Mouse (Mus musculus): Measurements from ENCODE around the gene Ms4a8a. TPM values are rescaled to one million over a fixed set of nuclear protein-coding genes. Genes with fewer than 3 reads are reported as not detected.

Gene Ms4a8a
- polyA plus RNA-seq, 1 experiment from 2014 or later, result 0.13 TPM

- Histone ChIP-seq H3K9me3 (ENCODE audit: low read length) (no peaks in the 10 kb centered on the region), H3K27me3 (ENCODE audit: insufficient read depth, low read length) (no peaks in the 10 kb centered on the region), H3K4me3 (ENCODE audit: low read depth, low read length) (0 out of 2 replicates have a peak overlapping the region, but pooled peaks have one; percentile 17), H3K27ac (ENCODE audit: low read depth) (no peak overlapping the region), H3K36me3 (replicated peaks; ENCODE audit: insufficient read depth, low read length) (no peaks in the 10 kb centered on the region), H3K4me1 (ENCODE audit: insufficient read depth) (peaks cover 7% of the 10 kb centered on the region), H3K4me2 (ENCODE audit: low read depth, low read length) (peak overlapping the region; percentile 63), H3K9ac (replicated peaks) (no peak overlapping the region)
- DNase-seq (no peak), ATAC-seq (peak; percentile 49)
- 22% methylated on average over 5 of the region's 5 CpGs for whole genome bisulfite sequencing (ENCODE audit: insufficient replicate concordance)
- TF ChIP-seq EP300 (IDR thresholded peaks at IDR 0.05; ENCODE audit: low read depth), result no peak
- no peak for TF ChIP-seq CTCF (IDR thresholded peaks at IDR 0.05; ENCODE audit: low read depth)
Observed at GRCm38 (mm10) chr19:11044671-11044995, 36.3 kb downstream of the Ms4a8a start.

GRCm38 (mm10) chr19:11037570-11037969, 43.3 kb downstream of the Ms4a8a start:
- no peak overlapping the region; the same call in 1 of the 2 replicates for H3K9ac ChIP-seq (replicated peaks)
- DNase-seq (no peak), ATAC-seq (peak; percentile 51)
- no peaks in the 10 kb centered on the region for H3K27me3 ChIP-seq (ENCODE audit: insufficient read depth, low read length)
- no peaks in the 10 kb centered on the region for H3K4me1 ChIP-seq (ENCODE audit: insufficient read depth)
- no peak overlapping the region for H3K4me3 ChIP-seq (ENCODE audit: low read depth, low read length)
- H3K4me2 ChIP-seq (ENCODE audit: low read depth, low read length), result peak overlapping the region; percentile 26; the same call in 1 of the 2 replicates
- peak overlapping the region; percentile 34 for H3K27ac ChIP-seq (ENCODE audit: low read depth)
- H3K9me3 ChIP-seq (ENCODE audit: low read length), result no peaks in the 10 kb centered on the region
- H3K36me3 ChIP-seq (replicated peaks; ENCODE audit: insufficient read depth, low read length), result no peaks in the 10 kb centered on the region
- no peak for TF ChIP-seq EP300 (IDR thresholded peaks at IDR 0.05; ENCODE audit: low read depth)

GRCm38 (mm10) chr19:11022382-11022781, 58.5 kb downstream of the Ms4a8a start:
- no peaks in the 10 kb centered on the region for H3K4me1 ChIP-seq (ENCODE audit: insufficient read depth)
- no peak overlapping the region for H3K4me2 ChIP-seq (ENCODE audit: low read depth, low read length)
- no peak overlapping the region for H3K27ac ChIP-seq (ENCODE audit: low read depth)
- no peaks in the 10 kb centered on the region for H3K36me3 ChIP-seq (replicated peaks; ENCODE audit: insufficient read depth, low read length)
- H3K9me3 ChIP-seq (ENCODE audit: low read length), result no peaks in the 10 kb centered on the region
- no peak overlapping the region for H3K4me3 ChIP-seq (ENCODE audit: low read depth, low read length)
- no peaks in the 10 kb centered on the region for H3K27me3 ChIP-seq (ENCODE audit: insufficient read depth, low read length)
- DNase-seq, result no peak
- H3K9ac ChIP-seq (replicated peaks), result no peak overlapping the region
- no peak for ATAC-seq
- no peak for TF ChIP-seq EP300 (IDR thresholded peaks at IDR 0.05; ENCODE audit: low read depth)
- no peak for TF ChIP-seq CTCF (IDR thresholded peaks at IDR 0.05; ENCODE audit: low read depth)

- no peaks in the 10 kb centered on the region for H3K27me3 ChIP-seq (ENCODE audit: insufficient read depth, low read length)
- H3K27ac ChIP-seq (ENCODE audit: low read depth), result no peak within 1 kb of the TSS
- 71% methylated on average over 3 of the region's 3 CpGs for WGBS (ENCODE audit: insufficient replicate concordance)
- ATAC-seq, result no peak
- no peak for DNase-seq
- no peaks in the 10 kb centered on the region for H3K36me3 ChIP-seq (replicated peaks; ENCODE audit: insufficient read depth, low read length)
- H3K4me2 ChIP-seq (ENCODE audit: low read depth, low read length), result no peak within 1 kb of the TSS
- H3K9ac ChIP-seq (replicated peaks), result no peak within 1 kb of the TSS
- H3K9me3 ChIP-seq (ENCODE audit: low read length), result no peaks in the 10 kb centered on the region
- no peaks in the 10 kb centered on the region for H3K4me1 ChIP-seq (ENCODE audit: insufficient read depth)
- H3K4me3 ChIP-seq (ENCODE audit: low read depth, low read length), result no peak within 1 kb of the TSS
- no peak for TF ChIP-seq EP300 (IDR thresholded peaks at IDR 0.05; ENCODE audit: low read depth)
- no peak for TF ChIP-seq CTCF (IDR thresholded peaks at IDR 0.05; ENCODE audit: low read depth)
Observed at GRCm38 (mm10) chr19:11017891-11018290, 63.0 kb downstream of the Ms4a8a start, which contains the start of gene Ms4a18. Gene Ms4a18 (minus strand): TSS chr19:11018031.

Other genes starting within 250 kb of the Ms4a8a start
- 4.2 and 4.4 TPM in 2 replicates for gene Slc15a3, start 241.4 kb downstream of the Ms4a8a start, polyA plus RNA-seq (2015; fragmentation: Nextera tagmentation; extraction: Ambion mirVana)
- 2.0 and 2.1 TPM in 2 replicates for gene Tmem132a, start 211.2 kb downstream of the Ms4a8a start, polyA plus RNA-seq (2015; fragmentation: Nextera tagmentation; extraction: Ambion mirVana)
- 12.8 and 13.2 TPM in 2 replicates for gene Tmem109, start 199.1 kb downstream of the Ms4a8a start, polyA plus RNA-seq (2015; fragmentation: Nextera tagmentation; extraction: Ambion mirVana)
- 10.2 and 12.7 TPM in 2 replicates for gene Prpf19, start 185.9 kb downstream of the Ms4a8a start, polyA plus RNA-seq (2015; fragmentation: Nextera tagmentation; extraction: Ambion mirVana)
- not detected in 2 replicates for gene Zp1, start 160.5 kb downstream of the Ms4a8a start, polyA plus RNA-seq (2015; fragmentation: Nextera tagmentation; extraction: Ambion mirVana)
- not detected in 2 replicates for gene Ptgdr2, start 143.9 kb downstream of the Ms4a8a start, polyA plus RNA-seq (2015; fragmentation: Nextera tagmentation; extraction: Ambion mirVana)
- 11.6 and 12.4 TPM in 2 replicates for gene Ccdc86, start 131.8 kb downstream of the Ms4a8a start, polyA plus RNA-seq (2015; fragmentation: Nextera tagmentation; extraction: Ambion mirVana)
- gene Ms4a10, start 106.4 kb downstream of the Ms4a8a start, polyA plus RNA-seq (2015; fragmentation: Nextera tagmentation; extraction: Ambion mirVana), result not detected in 2 replicates
- not detected in 2 replicates for gene Ms4a15, start 87.9 kb downstream of the Ms4a8a start, polyA plus RNA-seq (2015; fragmentation: Nextera tagmentation; extraction: Ambion mirVana)
- gene Ms4a18, start 63.1 kb downstream of the Ms4a8a start, polyA plus RNA-seq (2015; fragmentation: Nextera tagmentation; extraction: Ambion mirVana), result not detected in 2 replicates
- gene 1700017D01Rik, start 49.8 kb upstream of the Ms4a8a start, polyA plus RNA-seq (2015; fragmentation: Nextera tagmentation; extraction: Ambion mirVana), result not detected in 2 replicates
- gene 1700025F22Rik, start 84.2 kb upstream of the Ms4a8a start, polyA plus RNA-seq (2015; fragmentation: Nextera tagmentation; extraction: Ambion mirVana), result not detected in 2 replicates
- not detected in 2 replicates for gene Ms4a13, start 115.6 kb upstream of the Ms4a8a start, polyA plus RNA-seq (2015; fragmentation: Nextera tagmentation; extraction: Ambion mirVana)
- gene Ms4a12, start 151.3 kb upstream of the Ms4a8a start, polyA plus RNA-seq (2015; fragmentation: Nextera tagmentation; extraction: Ambion mirVana), result not detected in 2 replicates
- 3.3 and 3.8 TPM in 2 replicates for gene Ms4a1, start 185.1 kb upstream of the Ms4a8a start, polyA plus RNA-seq (2015; fragmentation: Nextera tagmentation; extraction: Ambion mirVana)
- not detected in 2 replicates for gene Ms4a5, start 202.8 kb upstream of the Ms4a8a start, polyA plus RNA-seq (2015; fragmentation: Nextera tagmentation; extraction: Ambion mirVana)
- gene Ms4a14, start 233.4 kb upstream of the Ms4a8a start, polyA plus RNA-seq (2015; fragmentation: Nextera tagmentation; extraction: Ambion mirVana), result 0.02 TPM in 1 of 2 replicates, not detected in the other

Data from liver, postnatal 0 days (tissue).